Mouse (Mus musculus) thymus, adult 2 months (tissue): ENCODE results near the gene Snai1.

Source experiments
- CTCF ChIP-seq: fragments of 200-500 bp; IDR thresholded peaks from 2 replicates; pipeline ENCODE4 v1.5.1; 2012; ENCODE audit warnings: mild to moderate bottlenecking, control low read depth, low read length, moderate library complexity, borderline replicate concordance; ENCODE audit not compliant: control insufficient read depth, poor library complexity, insufficient read depth; ENCODE audit errors: extremely low read depth
- POLR2A ChIP-seq: fragments of 200-500 bp; IDR thresholded peaks from 2 replicates; pipeline ENCODE4 v1.6.1; 2012; ENCODE audit warnings: mild to moderate bottlenecking, low read length, control low read depth, moderate library complexity; ENCODE audit not compliant: control insufficient read depth, poor library complexity, insufficient read depth; ENCODE audit errors: extremely low read depth

DNA sequence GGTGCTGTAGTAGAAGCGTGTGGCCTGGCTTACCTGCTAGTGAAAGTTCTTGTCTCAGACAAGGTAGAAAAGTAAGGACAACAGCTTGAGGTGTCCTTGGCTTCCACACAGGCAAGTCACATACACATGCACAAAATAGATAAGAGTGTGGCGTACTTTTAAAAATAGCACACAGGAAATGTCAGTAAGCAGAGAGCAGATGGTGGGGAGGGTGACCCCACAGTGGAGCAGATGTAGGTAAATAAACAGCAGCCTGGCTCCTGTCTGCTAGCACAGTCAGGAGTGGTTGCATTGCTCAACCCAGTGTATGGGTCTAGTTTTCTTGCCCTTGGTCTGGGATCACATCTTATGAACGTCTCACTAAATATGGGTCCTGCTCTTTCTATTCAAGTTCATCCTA lies 27.5 kb upstream of the Snai1 start:
- no peak for TF ChIP-seq CTCF
- TF ChIP-seq POLR2A, result no peak
